Mouse (Mus musculus) lung, embryonic 14.5 days (tissue): Measurements from ENCODE around the gene Rab8b. TPM values are rescaled to one million over a fixed set of nuclear protein-coding genes. Genes with fewer than 3 reads are reported as not detected.
A peak's percentile ranks its signal among the peaks of the same experiment; 100 is the strongest.

ENCODE experiments used
- ATAC-seq: fragments of 200-750 bp; cut with Nextera tagmentation; 2 replicates; pipeline ENCODE4 v1.8.0; 2017; ENCODE audit warnings: mild to moderate bottlenecking, moderate TSS enrichment, moderate library complexity; ENCODE audit not compliant: insufficient read depth
- DNase-seq: peaks from one replicate; pipeline ENCODE4 v3.0.0-alpha.2; 2015
- H3K27ac ChIP-seq: fragments of 300-500 bp; sonication (generic); 2 replicates; pipeline ENCODE4 v1.5.1; 2014; ENCODE audit warnings: low read depth, mild to moderate bottlenecking, moderate library complexity
- H3K27me3 ChIP-seq: fragments of 300-500 bp; sonication (generic); 2 replicates; pipeline ENCODE4 v1.6.1; 2014; ENCODE audit warnings: low read length, control low read depth; ENCODE audit not compliant: insufficient read depth
- H3K36me3 ChIP-seq: fragments of 300-500 bp; sonication (generic); 2 replicates; pipeline ENCODE4 v1.6.1; 2014; ENCODE audit warnings: control low read depth; ENCODE audit not compliant: insufficient read depth
- H3K4me1 ChIP-seq: fragments of 300-500 bp; sonication (generic); 2 replicates; pipeline ENCODE4 v1.6.1; 2014; ENCODE audit warnings: antibody characterized with exemption, control low read depth; ENCODE audit not compliant: insufficient read depth
- H3K4me2 ChIP-seq: fragments of 300-500 bp; sonication (generic); 2 replicates; pipeline ENCODE4 v1.6.1; 2014; ENCODE audit warnings: mild to moderate bottlenecking
- H3K4me3 ChIP-seq: fragments of 300-500 bp; sonication (generic); 2 replicates; pipeline ENCODE4 v1.5.1; 2014; ENCODE audit warnings: low read depth, low read length
- H3K9ac ChIP-seq: fragments of 300-500 bp; sonication (generic); 2 replicates; pipeline ENCODE4 v1.6.1; 2014
- H3K9me3 ChIP-seq: fragments of 300-500 bp; sonication (generic); 2 replicates; pipeline ENCODE4 v1.6.1; 2016; ENCODE audit warnings: low read depth, low read length, control low read depth
- CTCF ChIP-seq: IDR thresholded peaks from 2 replicates; pipeline ENCODE4 v1.5.1; 2016; ENCODE audit warnings: antibody characterized with exemption, low read depth
- WGBS: fragments of 180-500 bp; shearing (Covaris S2); extraction: QIAGEN DNeasy Blood & Tissue Kit; methylation state at CpG from one replicate; pipeline ENCODE4 v1.1.7; 2014; 5-methylcytosine and 5-hydroxymethylcytosine counted together
- polyA plus RNA-seq: library from polyadenylated mRNA; unstranded; fragments of >200 nt; fragmentation: Nextera tagmentation; extraction: Ambion mirVana; gene quantifications from 2 replicates; pipeline ENCODE4 v1.2.1, GENCODE M21; 2014

Rab8b gene
- polyA plus RNA-seq, 1 experiment from 2014 or later, result 35.0 TPM

- H3K4me2 ChIP-seq, result no peak overlapping the region
- ATAC-seq (no peak), DNase-seq (no peak)
- H3K9ac ChIP-seq, result no peak overlapping the region
- H3K4me1 ChIP-seq, result 0 out of 2 replicates have a peak, but pooled peaks cover 8% of the 10 kb centered on the region
- WGBS, result 37% methylated on average over 8 of the region's 8 CpGs
- no peaks in the 10 kb centered on the region for H3K27me3 ChIP-seq
- H3K36me3 ChIP-seq, result no peaks in the 10 kb centered on the region
- H3K9me3 ChIP-seq, result no peaks in the 10 kb centered on the region
- TF ChIP-seq CTCF, result no peak
- H3K27ac ChIP-seq, result no peak overlapping the region
- H3K4me3 ChIP-seq, result no peak overlapping the region
Measured at GRCm38 (mm10) chr9:66887301-66887902, 32.1 kb downstream of the Rab8b start.

- no peak overlapping the region for H3K9ac ChIP-seq
- DNase-seq (peak; percentile 22), ATAC-seq (no peak; the same call in 1 of the 2 replicates)
- no peak overlapping the region for H3K4me3 ChIP-seq
- H3K36me3 ChIP-seq, result no peaks in the 10 kb centered on the region
- H3K4me2 ChIP-seq, result no peak overlapping the region
- WGBS, result 83% methylated on average over 6 of the region's 6 CpGs
- no peaks in the 10 kb centered on the region for H3K27me3 ChIP-seq
- H3K27ac ChIP-seq, result no peak overlapping the region
- H3K9me3 ChIP-seq, result no peaks in the 10 kb centered on the region
- TF ChIP-seq CTCF, result no peak
- H3K4me1 ChIP-seq, result 0 out of 2 replicates have a peak, but pooled peaks cover 8% of the 10 kb centered on the region
Measured at GRCm38 (mm10) chr9:66886818-66887217, 32.7 kb downstream of the Rab8b start.

- Histone ChIP-seq H3K4me1 (0 out of 2 replicates have a peak, but pooled peaks cover 8% of the 10 kb centered on the region), H3K4me2 (no peak overlapping the region), H3K4me3 (no peak overlapping the region), H3K27ac (peak overlapping the region; percentile 14; the same call in 1 of the 2 replicates), H3K27me3 (no peaks in the 10 kb centered on the region), H3K36me3 (no peaks in the 10 kb centered on the region), H3K9me3 (no peaks in the 10 kb centered on the region), H3K9ac (no peak overlapping the region)
- TF ChIP-seq CTCF, result no peak
- no peak for ATAC-seq
- WGBS, result 29% methylated on average over 3 of the region's 3 CpGs
- DNase-seq, result no peak
Measured at GRCm38 (mm10) chr9:66886366-66886765, 33.1 kb downstream of the Rab8b start.

GRCm38 (mm10) chr9:66884609-66885008 lies 34.9 kb downstream of the Rab8b start:
- Histone ChIP-seq H3K4me2 (no peak overlapping the region), H3K9ac (no peak overlapping the region), H3K4me3 (no peak overlapping the region), H3K36me3 (no peaks in the 10 kb centered on the region), H3K27me3 (no peaks in the 10 kb centered on the region), H3K9me3 (no peaks in the 10 kb centered on the region), H3K27ac (no peak overlapping the region), H3K4me1 (0 out of 2 replicates have a peak, but pooled peaks cover 8% of the 10 kb centered on the region)
- no peak for ATAC-seq
- 91% methylated on average over 2 of the region's 2 CpGs for WGBS
- no peak for TF ChIP-seq CTCF
- no peak for DNase-seq

GRCm38 (mm10) chr9:66883500-66883899 lies 36.0 kb downstream of the Rab8b start:
- Histone ChIP-seq H3K27me3 (no peaks in the 10 kb centered on the region), H3K4me1 (0 out of 2 replicates have a peak, but pooled peaks cover 7% of the 10 kb centered on the region), H3K4me3 (no peak overlapping the region), H3K36me3 (no peaks in the 10 kb centered on the region), H3K9me3 (no peaks in the 10 kb centered on the region), H3K4me2 (no peak overlapping the region), H3K9ac (no peak overlapping the region), H3K27ac (no peak overlapping the region)
- DNase-seq, result no peak
- WGBS, result 84% methylated on average over 5 of the region's 5 CpGs
- ATAC-seq, result no peak
- no peak for TF ChIP-seq CTCF

GRCm38 (mm10) chr9:66882406-66882821 lies 37.1 kb downstream of the Rab8b start:
- no peak overlapping the region for H3K27ac ChIP-seq

GRCm38 (mm10) chr9:66881858-66882257 lies 37.6 kb downstream of the Rab8b start:
- 83% methylated on average over 3 of the region's 3 CpGs for WGBS
- Histone ChIP-seq H3K9ac (no peak overlapping the region), H3K27me3 (no peaks in the 10 kb centered on the region), H3K9me3 (no peaks in the 10 kb centered on the region), H3K4me1 (no peaks in the 10 kb centered on the region), H3K27ac (no peak overlapping the region), H3K4me3 (no peak overlapping the region), H3K4me2 (no peak overlapping the region), H3K36me3 (no peaks in the 10 kb centered on the region)
- no peak for ATAC-seq
- no peak for DNase-seq
- TF ChIP-seq CTCF, result no peak

More at GRCm38 (mm10) chr9:66882406-66882821, 37.1 kb downstream of the Rab8b start:
- DNase-seq (peak; percentile 23), ATAC-seq (no peak)
- no peaks in the 10 kb centered on the region for H3K27me3 ChIP-seq
- no peak overlapping the region for H3K4me2 ChIP-seq
- no peak overlapping the region for H3K4me3 ChIP-seq
- no peaks in the 10 kb centered on the region for H3K9me3 ChIP-seq
- H3K4me1 ChIP-seq, result no peaks in the 10 kb centered on the region
- no peaks in the 10 kb centered on the region for H3K36me3 ChIP-seq
- no peak overlapping the region for H3K9ac ChIP-seq
- WGBS, result 31% methylated on average over 8 of the region's 8 CpGs
- TF ChIP-seq CTCF, result no peak
